Mouse (Mus musculus): ENCODE data around the gene Kat7. TPM values are rescaled to one million over a fixed set of nuclear protein-coding genes. Genes with fewer than 3 reads are reported as not detected.

The Kat7 gene
- total RNA-seq, 1 experiment from 2014 or later: 48.5 TPM

DNA sequence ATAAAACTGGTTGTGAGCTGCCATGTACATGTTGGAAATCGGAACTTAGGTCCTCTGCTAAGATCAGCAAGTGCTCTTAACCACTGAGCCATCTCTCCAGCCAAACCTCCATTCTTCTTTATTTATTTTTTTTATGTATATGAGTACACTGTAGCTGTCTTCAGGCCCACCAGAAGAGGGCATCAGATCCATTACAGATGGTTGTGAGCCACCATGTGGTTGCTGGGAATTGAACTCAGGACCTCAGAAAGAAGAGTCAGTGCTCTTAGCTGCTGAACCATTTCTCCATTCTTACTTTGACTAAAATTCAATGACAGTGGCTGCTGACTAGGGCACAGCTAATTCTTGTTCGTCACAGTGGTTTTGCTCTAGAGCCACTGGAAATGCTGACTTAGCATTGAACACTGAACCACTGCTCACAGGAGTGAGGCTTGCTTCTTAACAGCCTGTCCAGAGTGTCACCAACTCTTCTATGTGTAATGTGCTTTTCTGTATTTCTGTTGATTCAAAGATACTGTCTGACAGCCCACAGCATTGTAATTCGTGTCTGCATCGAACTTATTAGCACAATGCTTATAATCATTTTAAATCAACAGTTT is 30.9 kb downstream of the Kat7 start:
- DNase-seq: no peak

DNA sequence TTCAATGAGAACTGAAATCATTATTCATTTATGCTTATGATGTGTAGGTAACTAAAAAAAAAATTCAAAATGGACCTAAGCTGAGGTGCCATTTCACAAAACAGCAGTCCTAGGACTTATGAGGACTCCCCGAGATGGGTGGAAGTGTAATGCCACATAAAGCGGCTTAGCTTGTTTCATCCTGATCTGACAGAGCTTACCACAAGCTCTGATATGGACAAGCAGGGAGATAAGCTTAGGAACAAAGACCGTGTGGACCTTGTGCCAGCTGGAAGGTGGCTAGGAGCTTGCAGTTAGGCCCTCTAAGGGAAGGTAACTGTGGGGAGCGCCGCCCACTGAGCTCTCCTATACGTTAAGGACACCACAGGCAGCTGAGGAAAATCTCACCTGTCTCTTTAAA is 34.0 kb downstream of the Kat7 start:
- DNase-seq: no peak

DNA sequence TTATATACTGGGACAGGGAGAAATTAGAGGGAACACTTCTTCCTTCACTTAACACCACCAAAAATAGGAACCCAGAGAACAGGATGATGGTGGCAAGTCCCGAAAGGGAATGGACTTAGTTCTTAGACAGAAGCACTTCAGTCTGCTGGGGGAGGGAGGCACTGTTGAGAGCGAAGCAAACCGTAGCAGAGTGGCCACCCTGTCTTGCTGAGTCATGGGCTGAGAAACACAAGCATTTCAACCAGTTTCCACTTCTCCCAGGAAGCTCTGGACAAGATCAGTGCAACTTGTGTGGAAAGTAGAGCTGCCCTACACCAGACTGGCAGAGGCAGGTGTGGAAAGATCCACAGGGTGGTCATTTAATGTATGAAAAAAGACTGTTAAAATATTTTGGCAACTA is 35.4 kb downstream of the Kat7 start:
- no peak for DNase-seq

DNA sequence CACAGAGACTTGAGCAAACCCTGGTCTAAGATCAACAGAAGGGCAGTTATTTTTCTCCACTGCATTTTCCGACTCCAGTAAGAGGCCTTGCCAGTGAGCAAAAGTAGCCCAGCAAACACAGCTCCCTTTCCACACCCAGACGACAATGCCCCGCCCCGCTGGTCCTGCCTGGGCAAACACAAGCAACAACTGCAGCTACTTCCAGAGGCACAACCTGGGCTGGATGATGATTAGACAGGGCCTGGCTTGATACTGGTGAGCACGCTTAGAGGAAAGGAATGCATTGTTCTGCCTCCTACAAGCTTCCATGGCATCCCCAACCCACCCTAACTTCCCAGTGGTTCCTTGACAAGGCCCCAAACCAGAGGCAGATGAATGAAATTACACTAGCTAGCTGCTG is 36.4 kb downstream of the Kat7 start:
- DNase-seq: no peak

DNA sequence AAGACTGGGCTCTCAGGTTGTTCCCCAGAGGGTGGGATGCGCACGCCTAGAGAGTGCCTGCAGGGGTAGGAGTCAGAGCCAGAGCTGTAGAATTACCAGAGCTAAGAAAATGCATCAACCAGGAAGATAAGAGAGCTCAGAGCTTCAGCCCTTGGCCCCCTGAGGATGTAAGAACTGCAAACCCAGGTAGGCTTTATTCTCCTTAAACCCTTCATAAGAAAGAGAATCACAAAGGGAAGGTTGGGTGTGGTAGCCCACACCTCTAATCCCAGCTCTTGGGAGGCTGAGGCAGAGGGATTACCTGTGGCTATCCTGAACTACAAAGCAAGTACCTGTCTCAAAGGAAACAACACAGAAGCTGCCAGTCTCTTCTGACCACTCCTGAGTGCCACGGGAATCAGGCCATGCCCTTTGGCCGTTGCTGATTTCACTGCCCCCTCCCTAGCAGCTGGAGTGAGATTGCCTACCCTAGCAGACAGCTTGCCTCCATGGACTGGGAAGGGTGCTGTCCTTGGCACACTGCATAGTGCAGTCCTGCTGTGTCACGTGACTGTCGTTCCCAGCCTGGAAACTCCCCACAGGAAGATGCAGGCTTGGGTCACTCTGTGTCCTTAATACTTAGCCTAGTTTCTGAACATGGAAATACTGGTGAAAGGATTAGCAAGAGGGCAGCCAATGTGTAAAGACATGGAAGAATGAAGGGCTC is 43.4 kb downstream of the Kat7 start:
- peak; percentile 76 for DNase-seq

DNA sequence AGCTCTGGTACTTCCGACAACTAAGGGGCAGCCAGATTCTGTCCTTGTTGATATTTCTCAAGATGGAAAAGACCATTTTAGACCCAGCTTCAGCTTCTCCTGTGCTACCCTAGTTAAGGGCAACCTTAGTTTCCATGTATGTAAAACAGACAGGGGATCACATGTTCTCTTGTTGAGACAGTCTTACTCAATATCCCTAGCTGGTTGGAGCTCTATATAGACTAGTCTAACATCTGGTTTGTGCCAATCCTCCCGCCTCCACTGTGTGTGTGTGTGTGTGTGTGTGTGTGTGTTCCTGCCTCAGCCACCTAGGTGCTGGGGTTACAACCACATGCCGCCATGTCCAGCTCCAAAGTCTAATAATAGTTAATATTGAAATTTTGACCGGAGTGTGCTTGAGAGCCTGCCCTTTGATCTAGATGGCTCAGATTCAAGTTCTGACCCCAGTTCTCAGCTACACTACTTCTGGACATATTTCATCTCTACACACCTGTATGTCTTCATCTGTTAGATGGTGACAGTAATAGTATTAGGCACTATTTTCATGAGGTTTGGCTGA is 45.5 kb downstream of the Kat7 start:
- no peak for DNase-seq

DNA sequence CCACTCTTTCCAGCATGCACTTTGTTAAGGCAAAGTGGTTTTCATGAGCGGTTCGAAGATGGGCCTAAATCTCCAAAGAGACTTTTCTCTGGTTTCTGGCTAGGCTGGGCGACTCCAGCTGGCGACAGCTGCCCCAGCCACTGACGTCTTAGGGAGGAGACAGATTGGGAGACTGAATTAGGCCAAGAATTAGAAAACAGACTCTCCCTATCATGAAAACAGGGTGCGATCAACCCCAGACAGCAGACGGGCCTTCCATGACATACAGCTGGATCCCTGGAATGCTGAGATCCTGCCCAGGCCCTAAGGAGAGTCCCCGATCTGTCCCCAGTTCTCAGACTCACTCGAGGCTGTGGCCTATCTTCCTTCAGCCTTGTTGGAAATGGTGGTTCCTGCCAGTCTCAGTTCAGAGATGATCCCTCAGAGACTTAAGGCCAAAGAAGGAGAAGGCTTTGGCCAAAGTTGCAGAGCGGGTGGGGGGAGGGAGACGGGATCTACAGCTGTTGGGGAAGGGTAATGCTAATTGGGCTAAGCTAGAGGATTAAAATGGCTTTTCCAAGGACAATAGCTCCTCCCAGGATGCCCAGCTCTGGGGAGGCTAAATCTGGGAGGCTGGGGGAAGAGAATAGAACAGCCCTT is 46.1 kb downstream of the Kat7 start:
- no peak for DNase-seq

DNA sequence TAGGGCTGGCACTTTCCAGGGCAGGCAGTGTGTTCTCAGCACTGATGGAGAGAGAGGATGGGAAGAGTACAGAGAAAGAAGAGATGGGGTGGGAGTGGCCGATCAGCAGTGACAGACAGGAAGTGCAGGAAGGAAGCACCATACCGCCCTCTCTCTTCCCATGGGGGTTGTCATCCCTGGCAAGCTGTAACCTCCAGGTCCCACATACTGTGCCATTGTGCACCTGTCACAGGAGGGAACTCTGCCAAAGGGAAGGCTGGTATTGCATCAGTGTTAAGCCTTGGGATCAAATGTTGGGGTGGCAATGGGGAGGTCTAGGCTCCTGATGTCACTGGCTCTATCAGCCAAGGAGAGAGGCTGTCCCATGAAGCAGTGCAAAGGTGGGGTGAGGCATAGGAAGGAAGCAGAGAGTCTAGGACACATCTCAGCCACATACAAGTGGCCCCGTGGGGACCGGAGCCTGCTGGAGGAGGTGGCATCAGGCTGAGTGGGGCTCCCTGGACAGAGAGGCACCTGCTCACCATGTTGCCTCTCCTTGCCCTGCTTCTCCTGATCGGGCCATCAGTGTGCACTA is 48.8 kb downstream of the Kat7 start, which contains the start of gene Tac4:
Gene Tac4, plus strand, starts transcription at position 352 of the 574 bp plus-strand sequence.
- peak; percentile 31 for DNase-seq

DNA sequence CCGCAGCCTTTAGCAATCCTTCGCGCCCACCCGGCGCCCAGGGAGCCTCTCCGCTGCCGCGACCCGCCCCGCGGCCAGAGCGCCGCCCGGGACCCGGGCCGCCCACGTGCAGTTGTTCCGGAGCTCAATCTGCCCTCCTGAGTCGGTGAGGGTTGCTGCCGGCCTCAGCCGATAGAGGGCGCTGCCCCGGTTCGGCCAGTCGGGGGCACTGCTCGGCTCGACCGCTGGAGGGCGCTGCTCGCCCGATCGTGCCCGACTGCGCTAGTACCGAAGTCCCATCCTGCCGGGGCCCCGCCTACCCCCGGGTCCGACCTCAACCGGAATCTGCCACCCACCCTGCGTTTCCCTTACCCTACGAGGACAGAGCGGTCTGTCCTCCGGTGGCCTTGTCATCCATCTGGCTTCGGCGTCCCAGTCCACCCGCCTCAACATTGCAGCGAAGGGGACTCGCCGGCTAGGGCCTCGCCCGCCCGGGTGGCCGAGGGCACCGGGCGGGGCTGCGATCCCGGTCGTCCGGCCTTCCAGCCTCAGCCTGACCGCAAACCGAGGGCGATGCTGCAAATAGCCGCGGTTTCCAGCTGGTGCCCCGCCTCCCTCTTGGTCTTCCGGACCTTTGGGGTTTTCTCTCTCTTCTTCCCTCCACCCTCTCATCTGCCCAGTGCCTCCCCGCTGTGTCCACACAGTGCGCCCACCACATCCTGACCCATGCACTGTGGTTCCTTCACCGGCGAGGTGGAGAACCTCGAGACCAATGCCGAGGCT is 50.8 kb downstream of the Kat7 start:
- DNase-seq: peak; percentile 96

DNA sequence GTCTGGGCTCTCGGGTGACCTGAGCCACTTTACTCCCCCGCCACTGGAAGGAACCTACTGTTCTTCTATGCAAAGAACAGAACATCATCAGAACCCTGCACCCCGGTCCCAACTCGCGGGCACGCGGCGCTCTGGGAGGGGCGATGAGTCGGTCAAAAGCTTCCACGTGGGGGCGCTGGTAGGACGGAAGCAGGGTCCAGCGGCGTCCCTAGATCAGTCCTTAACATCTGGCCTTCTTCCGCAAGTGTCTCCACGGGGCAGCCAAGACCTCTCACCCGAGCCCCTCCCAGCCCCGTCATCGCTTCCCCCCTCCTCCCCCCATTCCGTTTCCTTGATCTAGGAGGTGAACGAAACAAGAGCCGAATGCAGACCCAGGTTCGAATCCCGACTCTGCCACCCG is 51.6 kb downstream of the Kat7 start:
- DNase-seq: peak; percentile 92

DNA sequence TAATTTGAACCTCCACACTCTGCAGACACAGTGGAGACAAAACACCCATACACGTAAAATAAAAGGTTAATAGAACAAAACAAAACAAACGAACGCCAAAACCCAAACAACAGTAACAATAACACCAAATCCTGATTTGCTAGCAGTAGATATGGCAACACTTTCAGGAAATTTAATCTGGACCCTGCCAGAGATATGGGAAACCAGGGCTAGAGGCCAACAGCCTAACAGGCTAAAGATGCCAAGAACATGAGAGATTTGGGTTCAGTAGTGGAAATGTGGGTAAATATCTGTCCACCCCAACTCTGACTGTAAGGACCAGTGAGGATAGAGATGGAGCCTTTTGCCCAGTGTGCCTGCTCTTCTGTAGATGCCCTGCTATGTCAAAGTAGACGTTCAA is 52.1 kb downstream of the Kat7 start:
- DNase-seq: no peak

DNA sequence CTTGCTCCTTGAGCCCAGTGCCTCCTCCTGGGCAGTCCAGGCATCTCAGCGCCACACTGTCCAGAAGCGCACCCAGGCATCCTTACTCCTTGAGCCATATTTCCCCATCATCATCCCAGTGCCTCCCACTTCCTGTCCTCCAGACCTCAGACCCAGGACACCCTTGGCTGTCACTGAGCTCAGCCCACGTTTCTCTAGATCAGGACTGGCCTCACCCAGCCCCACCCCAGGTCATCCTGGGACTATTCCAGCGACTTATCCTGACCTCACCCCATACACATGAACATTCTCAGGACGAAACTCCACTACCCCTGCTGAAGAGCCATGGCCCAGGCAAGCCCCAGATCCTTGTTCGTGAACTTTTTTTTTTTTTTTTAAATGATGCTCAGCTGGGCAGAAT is 54.3 kb downstream of the Kat7 start:
- no peak for DNase-seq

DNA sequence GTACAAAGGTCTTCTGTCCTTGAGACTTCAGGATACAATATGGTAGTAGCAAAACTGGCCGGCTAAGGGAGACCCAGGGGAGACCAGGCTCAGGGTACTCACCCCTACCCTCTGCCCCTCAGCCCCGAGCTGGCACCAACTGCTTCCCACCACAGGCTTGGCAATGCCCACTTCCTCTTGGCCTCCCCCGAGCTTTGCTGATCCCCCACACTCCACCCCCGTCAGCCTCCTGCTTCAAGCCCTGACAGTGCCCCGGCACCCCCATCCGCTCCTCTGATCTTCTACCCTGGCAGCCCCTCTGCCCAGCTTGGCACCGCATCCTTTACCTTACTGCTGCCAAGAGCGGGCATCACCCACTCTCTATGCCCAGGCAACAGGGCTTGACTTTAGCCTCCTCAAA is 55.9 kb downstream of the Kat7 start:
- no peak for DNase-seq

DNA sequence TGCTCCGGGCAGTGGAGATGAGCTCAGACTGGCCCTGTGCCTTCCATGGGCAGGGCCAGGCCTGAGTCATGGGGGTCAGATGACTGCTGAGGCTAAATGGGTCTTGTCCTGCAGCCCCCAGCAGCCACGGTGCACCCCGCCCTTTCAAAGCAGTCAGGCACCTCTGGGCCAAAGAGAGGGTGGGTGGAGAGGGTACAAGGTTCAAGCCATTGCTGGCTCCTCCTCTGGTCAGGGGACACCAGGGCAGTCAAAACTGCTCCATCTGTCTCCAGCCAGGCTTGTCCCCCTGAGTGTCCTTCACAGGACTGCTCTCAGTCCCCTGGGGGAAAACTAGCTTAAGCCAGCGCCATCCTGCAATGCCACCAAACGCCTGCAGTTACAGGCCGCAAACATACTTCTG is 57.9 kb downstream of the Kat7 start:
- DNase-seq: no peak

DNA sequence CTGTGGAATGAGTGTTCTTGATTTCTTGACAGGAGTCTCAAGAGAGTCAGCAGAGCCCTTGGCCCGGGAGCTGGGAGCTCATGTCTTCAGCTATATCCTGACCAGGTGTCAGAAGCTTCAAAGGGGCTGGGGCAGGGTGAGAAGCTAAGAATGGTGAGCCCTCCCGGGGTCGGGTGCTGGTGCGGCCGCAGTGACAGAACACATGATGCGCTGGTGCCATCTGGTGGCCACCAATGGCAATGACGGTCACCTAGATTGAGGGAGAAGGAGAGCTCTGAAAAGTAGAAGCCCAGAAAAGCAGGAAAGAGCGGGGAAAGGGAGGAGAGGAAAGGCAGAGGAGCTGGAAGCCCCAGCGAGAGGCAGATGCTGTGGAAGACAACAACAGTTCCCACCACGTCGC is 58.8 kb downstream of the Kat7 start:
- DNase-seq: peak; percentile 84

DNA sequence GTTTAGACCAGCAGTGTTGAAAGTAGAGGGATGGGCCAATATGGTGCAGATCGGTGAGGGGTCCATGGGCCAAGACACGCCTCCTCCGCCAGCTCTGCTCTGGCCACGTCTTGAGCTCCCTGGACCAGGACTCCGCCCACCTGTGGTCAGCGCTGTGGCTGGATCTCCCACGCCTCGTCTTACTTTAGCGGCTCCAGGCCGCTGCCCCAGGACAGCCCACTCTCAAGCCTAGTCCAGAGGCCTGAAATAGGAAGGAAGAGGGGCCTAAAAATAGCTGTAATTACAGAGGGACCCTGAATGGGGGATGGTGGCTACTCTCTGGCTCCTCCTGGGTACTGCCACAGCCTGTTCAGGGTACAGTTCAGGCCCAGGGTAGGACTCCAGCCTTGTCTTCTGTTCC is 59.9 kb downstream of the Kat7 start:
- DNase-seq: no peak

DNA sequence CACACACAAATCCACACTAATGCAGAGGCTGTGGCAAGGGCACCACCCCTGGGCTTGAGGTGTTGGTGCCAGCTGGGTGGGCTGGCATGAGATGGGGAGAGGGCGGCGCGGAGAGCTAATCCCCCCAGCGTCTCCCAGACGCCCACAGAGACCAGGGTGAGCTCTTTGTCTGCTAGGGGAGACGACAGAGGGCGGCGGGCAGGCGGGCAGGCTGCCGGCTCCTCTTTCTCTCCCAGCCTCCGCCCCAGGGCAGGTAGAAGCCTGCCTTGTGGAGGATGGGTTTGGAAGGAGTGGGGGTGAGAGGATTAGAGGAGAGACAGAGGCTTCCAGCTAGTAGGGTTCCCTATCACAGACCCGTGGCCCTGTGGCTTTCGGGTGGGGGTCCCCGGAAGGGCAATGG is 63.0 kb downstream of the Kat7 start:
- DNase-seq: no peak

DNA sequence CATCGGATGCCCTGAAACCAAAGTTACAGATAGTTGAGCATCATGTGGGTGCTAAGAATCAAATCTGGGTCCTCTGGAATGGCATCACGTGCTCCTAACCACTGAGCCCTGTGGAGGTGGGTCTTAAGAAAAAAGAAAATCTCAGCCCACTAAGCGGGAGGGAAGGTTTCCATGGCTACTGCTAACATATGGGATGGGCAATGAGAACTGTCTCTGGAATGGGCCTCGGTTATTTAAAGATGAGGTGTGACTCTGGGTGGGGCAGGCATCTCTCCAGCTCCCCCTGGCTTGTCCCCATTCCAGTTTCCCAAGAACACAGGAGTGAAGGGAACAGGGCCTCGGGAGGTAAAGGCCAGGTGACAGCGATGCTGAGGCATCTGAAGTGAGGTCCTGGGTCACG is 64.6 kb downstream of the Kat7 start:
- DNase-seq: no peak

DNA sequence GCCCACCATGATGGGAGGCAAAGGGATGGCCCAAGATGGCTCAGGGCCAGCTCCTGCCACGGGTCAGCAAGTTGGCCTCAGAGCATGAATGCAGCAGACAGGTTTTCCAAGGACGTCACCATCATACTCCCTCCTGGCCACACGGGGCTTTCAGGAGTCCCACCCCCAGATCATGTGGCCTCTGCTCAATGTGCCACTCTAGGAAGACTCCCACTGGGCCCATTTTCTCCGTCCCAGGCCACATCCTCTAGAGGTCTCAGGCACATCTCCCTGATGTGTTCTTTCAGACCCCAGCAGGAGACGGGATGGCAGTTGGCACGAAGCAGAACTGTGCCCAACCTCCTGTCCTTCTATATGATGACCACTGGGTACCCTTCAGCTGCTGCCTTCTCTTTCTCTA is 67.4 kb downstream of the Kat7 start:
- DNase-seq: no peak

DNA sequence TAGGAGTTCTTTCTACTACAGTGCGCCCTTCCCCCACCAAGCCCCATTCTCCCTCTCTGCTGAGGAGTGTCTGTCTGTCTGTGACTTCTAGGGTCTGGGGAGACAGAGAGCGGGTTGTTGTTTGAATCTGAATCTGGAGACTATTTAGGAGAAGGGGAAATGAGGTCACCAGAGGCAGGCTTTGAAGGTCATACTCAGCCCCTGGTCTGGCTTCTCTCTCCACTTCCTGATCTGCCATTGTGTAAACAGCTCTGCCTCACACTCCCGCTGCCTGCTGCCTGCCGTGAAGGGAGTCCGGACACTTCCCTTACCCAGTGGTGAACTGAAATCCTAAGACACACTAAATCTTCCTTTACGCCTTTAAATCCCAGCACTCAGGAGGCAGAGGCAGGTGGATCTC is 71.6 kb downstream of the Kat7 start:
- DNase-seq: no peak

DNA sequence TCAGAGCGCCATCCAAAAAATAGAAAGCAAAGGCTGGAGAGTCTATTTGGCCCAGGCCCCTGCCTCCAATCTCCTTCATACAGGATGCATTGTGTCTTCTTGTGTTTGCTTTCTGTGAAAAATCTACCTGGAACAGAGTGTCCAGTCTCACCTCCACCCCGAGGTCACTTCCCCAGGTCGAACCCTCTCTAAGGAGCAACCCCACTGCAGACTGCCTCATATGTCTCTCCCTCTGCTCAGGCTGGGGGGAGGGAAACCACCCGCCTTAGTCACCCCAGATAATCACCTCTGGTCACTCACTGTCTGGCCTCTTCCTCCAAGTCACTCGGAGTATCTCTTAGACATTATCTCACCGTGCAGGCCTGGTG is 77.7 kb downstream of the Kat7 start:
- no peak for DNase-seq

DNA sequence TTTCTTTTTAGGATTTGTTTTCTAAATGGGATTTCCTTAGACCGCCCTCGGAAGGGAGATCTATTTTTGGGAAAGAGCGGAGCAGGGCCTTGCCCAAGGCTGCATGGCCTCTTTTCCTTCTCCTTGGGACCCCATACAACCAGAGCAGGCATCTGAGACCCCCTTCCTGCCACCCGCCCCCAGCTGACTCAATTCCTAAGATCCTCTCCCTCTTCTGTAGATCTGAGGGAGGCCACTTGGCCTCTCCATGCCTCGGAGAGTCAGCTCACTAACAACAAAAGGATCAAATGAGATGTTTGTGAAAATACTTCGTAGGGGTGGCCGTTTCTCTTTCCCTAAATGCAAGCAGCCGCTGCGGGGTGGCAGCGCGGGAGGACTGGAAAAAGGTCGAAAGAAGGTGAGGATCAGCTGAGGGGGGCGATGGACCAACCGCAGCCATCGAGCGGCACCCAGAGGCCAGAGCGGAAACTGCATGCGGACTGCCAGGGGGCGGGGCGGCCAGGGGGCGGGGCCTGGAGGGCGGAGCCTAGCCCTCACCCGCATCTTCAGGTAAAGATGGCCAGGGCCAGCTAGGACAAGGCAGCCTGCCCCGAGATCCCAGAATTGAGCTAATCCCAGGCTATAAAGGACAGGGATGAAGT is 78.2 kb downstream of the Kat7 start:
- peak; percentile 87 for DNase-seq
